Mouse (Mus musculus): Measurements from ENCODE around the gene Tmem186. TPM values are rescaled to one million over a fixed set of nuclear protein-coding genes. Genes with fewer than 3 reads are reported as not detected.

The Tmem186 gene
- polyA plus RNA-seq, 1 experiment from 2014 or later, result 8.9 TPM

Small RNA genes lying within 50 kb of the gene (microRNA-seq; reads per million reads assigned to microRNA genes)
- gene Gm22137, result not detected

Other genes starting within 250 kb of the Tmem186 start
- not detected in 2 replicates for gene Tmem114, start 212.6 kb downstream of the Tmem186 start, polyA plus RNA-seq (2015; fragmentation: Nextera tagmentation; extraction: Ambion mirVana)
- 5.9 and 7.5 TPM in 2 replicates for gene Mettl22, start 166.9 kb downstream of the Tmem186 start, polyA plus RNA-seq (2015; fragmentation: Nextera tagmentation; extraction: Ambion mirVana)
- 37.8 and 46.2 TPM in 2 replicates for gene Abat, start 124.3 kb downstream of the Tmem186 start, polyA plus RNA-seq (2015; fragmentation: Nextera tagmentation; extraction: Ambion mirVana)
- 29.5 and 30.1 TPM in 2 replicates for gene Pmm2, start within 50 bp of the Tmem186 start, polyA plus RNA-seq (2015; fragmentation: Nextera tagmentation; extraction: Ambion mirVana)
- gene Carhsp1, start 34.4 kb upstream of the Tmem186 start, polyA plus RNA-seq (2015; fragmentation: Nextera tagmentation; extraction: Ambion mirVana), result 95.2 and 96.6 TPM in 2 replicates
- 0.15 TPM in 1 of 2 replicates, not detected in the other for gene Gm5767, start 43.1 kb upstream of the Tmem186 start, polyA plus RNA-seq (2015; fragmentation: Nextera tagmentation; extraction: Ambion mirVana)
- gene Usp7, start 154.6 kb upstream of the Tmem186 start, polyA plus RNA-seq (2015; fragmentation: Nextera tagmentation; extraction: Ambion mirVana), result 22.4 and 22.6 TPM in 2 replicates
- gene 1810013L24Rik, start 192.4 kb upstream of the Tmem186 start, polyA plus RNA-seq (2015; fragmentation: Nextera tagmentation; extraction: Ambion mirVana), result 10.9 TPM in 2 replicates